Mouse (Mus musculus) neural tube, embryonic 14.5 days (tissue): Measurements from ENCODE around the gene Cdk17. TPM values are rescaled to one million over a fixed set of nuclear protein-coding genes. Genes with fewer than 3 reads are reported as not detected.
A peak's percentile ranks its signal among the peaks of the same experiment; 100 is the strongest.

Source experiments
- ATAC-seq: fragments of 200-750 bp; cut with Nextera tagmentation; 2 replicates; pipeline ENCODE4 v1.8.0; 2017; ENCODE audit warnings: low read depth, mild to moderate bottlenecking, moderate TSS enrichment, moderate library complexity
- H3K27ac ChIP-seq: fragments of 300-500 bp; sonication (generic); 2 replicates; pipeline ENCODE4 v1.5.1; 2014; ENCODE audit warnings: low read depth, mild to moderate bottlenecking, control low read depth, low read length, moderate library complexity, mixed read lengths
- H3K27me3 ChIP-seq: fragments of 300-500 bp; sonication (generic); 2 replicates; pipeline ENCODE4 v1.6.1; 2014; ENCODE audit warnings: low read length; ENCODE audit not compliant: control insufficient read depth, insufficient read depth
- H3K36me3 ChIP-seq: fragments of 300-500 bp; sonication (generic); 2 replicates; pipeline ENCODE4 v1.6.1; 2014; ENCODE audit warnings: low read length, mixed read lengths; ENCODE audit not compliant: control insufficient read depth, insufficient read depth
- H3K4me1 ChIP-seq: fragments of 300-500 bp; sonication (generic); 2 replicates; pipeline ENCODE4 v1.6.1; 2014; ENCODE audit warnings: low read length; ENCODE audit not compliant: control insufficient read depth, insufficient read depth
- H3K4me2 ChIP-seq: fragments of 300-500 bp; sonication (generic); 2 replicates; pipeline ENCODE4 v1.6.1; 2014; ENCODE audit warnings: mild to moderate bottlenecking, low read depth, low read length, control low read depth
- H3K4me3 ChIP-seq: fragments of 300-500 bp; sonication (generic); 2 replicates; pipeline ENCODE4 v1.5.1; 2014; ENCODE audit warnings: low read depth, low read length, control low read depth, mixed read lengths
- H3K9ac ChIP-seq: fragments of 300-500 bp; sonication (generic); replicated peaks from 2 replicates; pipeline ENCODE4 v1.6.1; 2014; ENCODE audit warnings: low read depth, mild to moderate bottlenecking, control low read depth, low read length, mixed read lengths
- H3K9me3 ChIP-seq: fragments of 300-500 bp; sonication (generic); 2 replicates; pipeline ENCODE4 v1.6.1; 2016; ENCODE audit warnings: low read length; ENCODE audit not compliant: control insufficient read depth
- WGBS: fragments of 180-500 bp; shearing (Covaris S2); extraction: QIAGEN DNeasy Blood & Tissue Kit; methylation state at CpG from one replicate; pipeline ENCODE4 v1.1.7; 2014; 5-methylcytosine and 5-hydroxymethylcytosine counted together
- polyA plus RNA-seq: library from polyadenylated mRNA; unstranded; fragments of >200 nt; fragmentation: Nextera tagmentation; extraction: Ambion mirVana; gene quantifications from 2 replicates; pipeline ENCODE4 v1.2.1, GENCODE M21; 2014

The Cdk17 gene
- polyA plus RNA-seq, result 62.8 and 70.5 TPM in 2 replicates

- peak within 1 kb of the TSS; percentile 60 for H3K4me2 ChIP-seq
- H3K27me3 ChIP-seq, result no peaks in the 10 kb centered on the region
- under 1% methylated on average over 81 of the region's 97 CpGs for WGBS
- peak within 1 kb of the TSS; percentile 98 for H3K9ac ChIP-seq
- no peaks in the 10 kb centered on the region for H3K36me3 ChIP-seq
- peak within 1 kb of the TSS; percentile 97 for H3K4me3 ChIP-seq
- peak within 1 kb of the TSS; percentile 99 for H3K27ac ChIP-seq
- no peaks in the 10 kb centered on the region for H3K9me3 ChIP-seq
- H3K4me1 ChIP-seq, result peaks cover 18% of the 10 kb centered on the region
- ATAC-seq, result peak; percentile 80
Measured at GRCm38 (mm10) chr10:93160807-93161510, at the start of gene Cdk17. Gene Cdk17 (plus strand): TSS chr10:93160875.

- no peak overlapping the region for H3K9ac ChIP-seq
- WGBS, result 40% methylated on average over 8 of the region's 8 CpGs
- no peaks in the 10 kb centered on the region for H3K4me1 ChIP-seq
- H3K4me3 ChIP-seq, result no peak overlapping the region
- no peaks in the 10 kb centered on the region for H3K27me3 ChIP-seq
- no peaks in the 10 kb centered on the region for H3K9me3 ChIP-seq
- H3K4me2 ChIP-seq, result no peak overlapping the region
- no peak overlapping the region for H3K27ac ChIP-seq
- no peaks in the 10 kb centered on the region for H3K36me3 ChIP-seq
- ATAC-seq, result no peak
Measured at GRCm38 (mm10) chr10:93111412-93111811, 49.3 kb upstream of the Cdk17 start.

- H3K4me2 ChIP-seq, result no peak overlapping the region
- no peaks in the 10 kb centered on the region for H3K27me3 ChIP-seq
- H3K4me3 ChIP-seq, result no peak overlapping the region
- no peak overlapping the region for H3K9ac ChIP-seq
- no peaks in the 10 kb centered on the region for H3K9me3 ChIP-seq
- no peak for ATAC-seq
- H3K36me3 ChIP-seq, result no peaks in the 10 kb centered on the region
- no peak overlapping the region for H3K27ac ChIP-seq
- no peaks in the 10 kb centered on the region for H3K4me1 ChIP-seq
- 92% methylated on average over 6 of the region's 6 CpGs for WGBS
Measured at GRCm38 (mm10) chr10:93112021-93112420, 48.7 kb upstream of the Cdk17 start.

GRCm38 (mm10) chr10:93113968-93114367 is 46.7 kb upstream of the Cdk17 start:
- H3K4me2 ChIP-seq, result no peak overlapping the region
- no peaks in the 10 kb centered on the region for H3K27me3 ChIP-seq
- no peaks in the 10 kb centered on the region for H3K4me1 ChIP-seq
- no peak overlapping the region for H3K9ac ChIP-seq
- 95% methylated on average over 8 of the region's 8 CpGs for WGBS
- no peak overlapping the region for H3K27ac ChIP-seq
- no peaks in the 10 kb centered on the region for H3K9me3 ChIP-seq
- H3K4me3 ChIP-seq, result no peak overlapping the region
- no peaks in the 10 kb centered on the region for H3K36me3 ChIP-seq
- no peak for ATAC-seq

- no peak overlapping the region for H3K27ac ChIP-seq
- H3K9me3 ChIP-seq, result no peaks in the 10 kb centered on the region
- no peak overlapping the region for H3K4me3 ChIP-seq
- 70% methylated on average over 1 of the region's 1 CpGs for WGBS
- no peaks in the 10 kb centered on the region for H3K4me1 ChIP-seq
- ATAC-seq, result no peak
- no peaks in the 10 kb centered on the region for H3K36me3 ChIP-seq
- H3K27me3 ChIP-seq, result no peaks in the 10 kb centered on the region
- no peak overlapping the region for H3K4me2 ChIP-seq
- H3K9ac ChIP-seq, result no peak overlapping the region
Measured at GRCm38 (mm10) chr10:93114782-93115181, 45.9 kb upstream of the Cdk17 start.

- Histone ChIP-seq H3K4me2 (no peak overlapping the region), H3K27me3 (no peaks in the 10 kb centered on the region), H3K4me3 (no peak overlapping the region), H3K4me1 (no peaks in the 10 kb centered on the region), H3K9me3 (no peaks in the 10 kb centered on the region), H3K36me3 (no peaks in the 10 kb centered on the region), H3K9ac (no peak overlapping the region), H3K27ac (no peak overlapping the region)
- WGBS, result 100% methylated on average over 1 of the region's 1 CpGs
- ATAC-seq, result no peak
Measured at GRCm38 (mm10) chr10:93115743-93116142, 44.9 kb upstream of the Cdk17 start.

GRCm38 (mm10) chr10:93116636-93117035 is 44.0 kb upstream of the Cdk17 start:
- Histone ChIP-seq H3K4me3 (no peak overlapping the region), H3K9me3 (no peaks in the 10 kb centered on the region), H3K4me2 (no peak overlapping the region), H3K27ac (no peak overlapping the region), H3K9ac (no peak overlapping the region), H3K4me1 (no peaks in the 10 kb centered on the region), H3K27me3 (no peaks in the 10 kb centered on the region), H3K36me3 (no peaks in the 10 kb centered on the region)
- ATAC-seq, result no peak
- 90% methylated on average over 3 of the region's 3 CpGs for WGBS

- Histone ChIP-seq H3K9ac (no peak overlapping the region), H3K9me3 (no peaks in the 10 kb centered on the region), H3K4me2 (no peak overlapping the region), H3K27ac (peak overlapping the region; percentile 22; the same call in 1 of the 2 replicates), H3K36me3 (no peaks in the 10 kb centered on the region), H3K27me3 (no peaks in the 10 kb centered on the region), H3K4me3 (no peak overlapping the region), H3K4me1 (no peaks in the 10 kb centered on the region)
- ATAC-seq, result no peak
- 70% methylated on average over 5 of the region's 5 CpGs for WGBS
Measured at GRCm38 (mm10) chr10:93119809-93120208, 40.9 kb upstream of the Cdk17 start.

GRCm38 (mm10) chr10:93121262-93121860 is 39.3 kb upstream of the Cdk17 start:
- Histone ChIP-seq H3K36me3 (no peaks in the 10 kb centered on the region), H3K27ac (no peak overlapping the region), H3K9me3 (no peaks in the 10 kb centered on the region), H3K4me1 (no peaks in the 10 kb centered on the region), H3K27me3 (no peaks in the 10 kb centered on the region), H3K9ac (no peak overlapping the region), H3K4me2 (no peak overlapping the region), H3K4me3 (no peak overlapping the region)
- 94% methylated on average over 6 of the region's 6 CpGs for WGBS
- no peak for ATAC-seq
